Mouse (Mus musculus): ENCODE data around the gene Rgs7.

- TF ChIP-seq CTCF (IDR thresholded peaks at IDR 0.05; ENCODE audit: extremely low read depth, insufficient read length, insufficient replicate concordance, low read depth, low read length) = no peak
- no peak for TF ChIP-seq POLR2A (IDR thresholded peaks at IDR 0.05; ENCODE audit: low read depth, low read length)
Observed at GRCm38 (mm10) chr1:175128525-175128924, 363.8 kb downstream of the Rgs7 start.
